Mouse (Mus musculus): Measurements from ENCODE around the gene Xrcc6. TPM values are rescaled to one million over a fixed set of nuclear protein-coding genes. Genes with fewer than 3 reads are reported as not detected.

The Xrcc6 gene
- polyA plus RNA-seq, 1 experiment from 2014 or later: 58.9 TPM

GRCm38 (mm10) chr15:82011947-82012346 lies 24.3 kb downstream of the Xrcc6 start:
- no peaks in the 10 kb centered on the region for H3K9me3 ChIP-seq

GRCm38 (mm10) chr15:82014745-82015391 lies 27.2 kb downstream of the Xrcc6 start:
- H3K27me3 ChIP-seq: no peaks in the 10 kb centered on the region
- peaks cover 8% of the 10 kb centered on the region for H3K36me3 ChIP-seq
- ATAC-seq (replicated peaks): no peak
- H3K9ac ChIP-seq (replicated peaks): peak overlapping the region; percentile 83
- peaks cover 32% of the 10 kb centered on the region for H3K4me1 ChIP-seq
- H3K9me3 ChIP-seq: no peaks in the 10 kb centered on the region
- peak overlapping the region; percentile 82; the same call in 1 of the 2 replicates for H3K27ac ChIP-seq (replicated peaks)
- H3K4me2 ChIP-seq (replicated peaks): peak overlapping the region; percentile 87
- WGBS: 13% methylated on average over 9 of the region's 9 CpGs
- H3K4me3 ChIP-seq: peak overlapping the region; percentile 74

More at GRCm38 (mm10) chr15:82011947-82012346, 24.3 kb downstream of the Xrcc6 start:
- H3K27me3 ChIP-seq: no peaks in the 10 kb centered on the region
- H3K4me3 ChIP-seq: no peak overlapping the region
- H3K9ac ChIP-seq (replicated peaks): no peak overlapping the region
- no peak overlapping the region for H3K4me2 ChIP-seq (replicated peaks)
- H3K4me1 ChIP-seq: peaks cover 21% of the 10 kb centered on the region
- WGBS: 89% methylated on average over 6 of the region's 6 CpGs
- no peak for ATAC-seq (replicated peaks)
- no peak overlapping the region for H3K27ac ChIP-seq (replicated peaks)
- H3K36me3 ChIP-seq: no peaks in the 10 kb centered on the region

- peaks cover 32% of the 10 kb centered on the region for H3K4me1 ChIP-seq
- H3K27me3 ChIP-seq: no peaks in the 10 kb centered on the region
- peak; percentile 4; the same call in 1 of the 2 replicates for ATAC-seq (replicated peaks)
- H3K36me3 ChIP-seq: peaks cover 10% of the 10 kb centered on the region
- H3K4me2 ChIP-seq (replicated peaks): peak overlapping the region; percentile 87
- H3K27ac ChIP-seq (replicated peaks): peak overlapping the region; percentile 82
- no peaks in the 10 kb centered on the region for H3K9me3 ChIP-seq
- peak overlapping the region; percentile 83 for H3K9ac ChIP-seq (replicated peaks)
- peak overlapping the region; percentile 74 for H3K4me3 ChIP-seq
- WGBS: under 1% methylated on average over 39 of the region's 39 CpGs
Observed at GRCm38 (mm10) chr15:82015392-82016100, 27.9 kb downstream of the Xrcc6 start.

- WGBS: 0% methylated on average over 53 of the region's 53 CpGs
- peak; percentile 97 for ATAC-seq (replicated peaks)
- Histone ChIP-seq H3K4me1 (peaks cover 32% of the 10 kb centered on the region), H3K9me3 (no peaks in the 10 kb centered on the region), H3K4me2 (replicated peaks) (peak overlapping the region; percentile 87), H3K27me3 (no peaks in the 10 kb centered on the region), H3K36me3 (peaks cover 11% of the 10 kb centered on the region), H3K27ac (replicated peaks) (peak overlapping the region; percentile 82), H3K4me3 (peak overlapping the region; percentile 74), H3K9ac (replicated peaks) (peak overlapping the region; percentile 83)
Observed at GRCm38 (mm10) chr15:82016101-82016808, 28.6 kb downstream of the Xrcc6 start.

GRCm38 (mm10) chr15:82016830-82017229 lies 29.2 kb downstream of the Xrcc6 start:
- H3K27me3 ChIP-seq: no peaks in the 10 kb centered on the region

GRCm38 (mm10) chr15:82017461-82017860 lies 29.8 kb downstream of the Xrcc6 start:
- Histone ChIP-seq H3K36me3 (peaks cover 16% of the 10 kb centered on the region), H3K9ac (replicated peaks) (no peak overlapping the region), H3K9me3 (no peaks in the 10 kb centered on the region), H3K27ac (replicated peaks) (no peak overlapping the region), H3K27me3 (no peaks in the 10 kb centered on the region), H3K4me3 (no peak overlapping the region), H3K4me1 (peaks cover 32% of the 10 kb centered on the region), H3K4me2 (replicated peaks) (no peak overlapping the region)
- 66% methylated on average over 4 of the region's 4 CpGs for WGBS
- no peak for ATAC-seq (replicated peaks)

More at GRCm38 (mm10) chr15:82016830-82017229, 29.2 kb downstream of the Xrcc6 start:
- Histone ChIP-seq H3K27ac (replicated peaks) (peak overlapping the region; percentile 73), H3K9ac (replicated peaks) (peak overlapping the region; percentile 71), H3K4me3 (peak overlapping the region; percentile 74), H3K4me1 (peaks cover 32% of the 10 kb centered on the region), H3K36me3 (peaks cover 15% of the 10 kb centered on the region), H3K4me2 (replicated peaks) (peak overlapping the region; percentile 70), H3K9me3 (no peaks in the 10 kb centered on the region)
- ATAC-seq (replicated peaks): no peak
- WGBS: 18% methylated on average over 6 of the region's 6 CpGs

GRCm38 (mm10) chr15:82019288-82019687 lies 31.7 kb downstream of the Xrcc6 start:
- H3K36me3 ChIP-seq: peaks cover 34% of the 10 kb centered on the region
- H3K4me1 ChIP-seq: peaks cover 27% of the 10 kb centered on the region
- H3K4me2 ChIP-seq (replicated peaks): no peak overlapping the region
- no peak overlapping the region for H3K27ac ChIP-seq (replicated peaks)
- H3K4me3 ChIP-seq: no peak overlapping the region
- no peak overlapping the region for H3K9ac ChIP-seq (replicated peaks)
- ATAC-seq (replicated peaks): no peak
- no peaks in the 10 kb centered on the region for H3K27me3 ChIP-seq
- WGBS: 79% methylated on average over 3 of the region's 3 CpGs
- H3K9me3 ChIP-seq: no peaks in the 10 kb centered on the region

GRCm38 (mm10) chr15:82022535-82023088 lies 35.0 kb downstream of the Xrcc6 start:
- H3K9me3 ChIP-seq: no peaks in the 10 kb centered on the region
- 91% methylated on average over 13 of the region's 13 CpGs for WGBS
- H3K4me2 ChIP-seq (replicated peaks): no peak overlapping the region
- H3K9ac ChIP-seq (replicated peaks): no peak overlapping the region
- peaks cover 6% of the 10 kb centered on the region; the same call in 1 of the 2 replicates for H3K4me1 ChIP-seq
- ATAC-seq (replicated peaks): no peak
- peaks cover 66% of the 10 kb centered on the region for H3K36me3 ChIP-seq
- no peak overlapping the region for H3K4me3 ChIP-seq
- no peaks in the 10 kb centered on the region for H3K27me3 ChIP-seq
- no peak overlapping the region for H3K27ac ChIP-seq (replicated peaks)

GRCm38 (mm10) chr15:82023965-82024635 lies 36.5 kb downstream of the Xrcc6 start:
- Histone ChIP-seq H3K9me3 (no peaks in the 10 kb centered on the region), H3K27me3 (no peaks in the 10 kb centered on the region), H3K4me3 (no peak overlapping the region), H3K4me2 (replicated peaks) (no peak overlapping the region), H3K4me1 (0 out of 2 replicates have a peak, but pooled peaks cover 2% of the 10 kb centered on the region), H3K36me3 (peaks cover 78% of the 10 kb centered on the region), H3K27ac (replicated peaks) (no peak overlapping the region), H3K9ac (replicated peaks) (no peak overlapping the region)
- no peak for ATAC-seq (replicated peaks)
- WGBS: 91% methylated on average over 6 of the region's 6 CpGs

- Histone ChIP-seq H3K27me3 (no peaks in the 10 kb centered on the region), H3K9ac (replicated peaks) (no peak overlapping the region), H3K4me2 (replicated peaks) (no peak overlapping the region), H3K36me3 (peaks cover 93% of the 10 kb centered on the region), H3K9me3 (no peaks in the 10 kb centered on the region), H3K27ac (replicated peaks) (no peak overlapping the region), H3K4me3 (no peak overlapping the region), H3K4me1 (no peaks in the 10 kb centered on the region)
- no peak for ATAC-seq (replicated peaks)
- 95% methylated on average over 7 of the region's 7 CpGs for WGBS
Observed at GRCm38 (mm10) chr15:82027276-82027675, 39.6 kb downstream of the Xrcc6 start.

GRCm38 (mm10) chr15:82027726-82028125 lies 40.1 kb downstream of the Xrcc6 start:
- no peaks in the 10 kb centered on the region for H3K9me3 ChIP-seq
- no peaks in the 10 kb centered on the region for H3K27me3 ChIP-seq
- H3K4me2 ChIP-seq (replicated peaks): no peak overlapping the region
- no peak overlapping the region for H3K4me3 ChIP-seq
- no peak overlapping the region for H3K27ac ChIP-seq (replicated peaks)
- 93% methylated on average over 7 of the region's 7 CpGs for WGBS
- no peak for ATAC-seq (replicated peaks)
- peaks cover 91% of the 10 kb centered on the region for H3K36me3 ChIP-seq
- no peak overlapping the region for H3K9ac ChIP-seq (replicated peaks)
- no peaks in the 10 kb centered on the region for H3K4me1 ChIP-seq
